Mouse (Mus musculus) lung, embryonic 15.5 days (tissue): ENCODE results near the gene Prkar2b. TPM values are rescaled to one million over a fixed set of nuclear protein-coding genes. Genes with fewer than 3 reads are reported as not detected.
A peak's percentile ranks its signal among the peaks of the same experiment; 100 is the strongest.

Experiments
- ATAC-seq: fragments of 200-750 bp; cut with Nextera tagmentation; 2 replicates; pipeline ENCODE4 v1.8.0; 2017; ENCODE audit warnings: moderate number of reproducible peaks, borderline replicate concordance; ENCODE audit not compliant: low FRiP score, low TSS enrichment; ENCODE audit errors: extremely low read depth
- H3K27ac ChIP-seq: fragments of 300-500 bp; sonication (generic); 2 replicates; pipeline ENCODE4 v1.5.1; 2015; ENCODE audit warnings: moderate library complexity, mild to moderate bottlenecking, inconsistent platforms
- H3K27me3 ChIP-seq: fragments of 300-500 bp; sonication (generic); 2 replicates; pipeline ENCODE4 v1.6.1; 2015; ENCODE audit warnings: inconsistent platforms
- H3K36me3 ChIP-seq: fragments of 300-500 bp; sonication (generic); 2 replicates; pipeline ENCODE4 v1.6.1; 2015; ENCODE audit warnings: inconsistent platforms
- H3K4me1 ChIP-seq: fragments of 300-500 bp; sonication (generic); 2 replicates; pipeline ENCODE4 v1.6.1; 2015; ENCODE audit warnings: inconsistent platforms
- H3K4me2 ChIP-seq: fragments of 300-500 bp; sonication (generic); 2 replicates; pipeline ENCODE4 v1.6.1; 2015; ENCODE audit warnings: inconsistent platforms, mild to moderate bottlenecking, moderate library complexity
- H3K4me3 ChIP-seq: fragments of 300-500 bp; sonication (generic); 2 replicates; pipeline ENCODE4 v1.5.1; 2015; ENCODE audit warnings: mild to moderate bottlenecking, inconsistent platforms
- H3K9ac ChIP-seq: fragments of 300-500 bp; sonication (generic); 2 replicates; pipeline ENCODE4 v1.6.1; 2015; ENCODE audit warnings: inconsistent platforms
- H3K9me3 ChIP-seq: fragments of 300-500 bp; sonication (generic); 2 replicates; pipeline ENCODE4 v1.6.1; 2016; ENCODE audit warnings: inconsistent platforms
- WGBS: fragments of 180-500 bp; shearing (Covaris S2); methylation state at CpG from one replicate; pipeline ENCODE4 v1.1.7; 2015; 5-methylcytosine and 5-hydroxymethylcytosine counted together
- polyA plus RNA-seq: library from polyadenylated mRNA; unstranded; fragments of >200 nt; fragmentation: Nextera tagmentation; extraction: Ambion mirVana; gene quantifications from 2 replicates; pipeline ENCODE4 v1.2.1, GENCODE M21; 2015

The Prkar2b gene
- polyA plus RNA-seq, 1 experiment from 2014 or later = 21.4 TPM

GRCm38 (mm10) chr12:32086874-32087273 lies 25.8 kb upstream of the Prkar2b start:
- no peaks in the 10 kb centered on the region for H3K4me1 ChIP-seq
- H3K4me3 ChIP-seq = no peak overlapping the region
- WGBS = 79% methylated on average over 3 of the region's 3 CpGs
- H3K36me3 ChIP-seq = no peaks in the 10 kb centered on the region
- no peak overlapping the region for H3K27ac ChIP-seq
- no peak overlapping the region for H3K9ac ChIP-seq
- H3K9me3 ChIP-seq = no peaks in the 10 kb centered on the region
- no peaks in the 10 kb centered on the region for H3K27me3 ChIP-seq
- no peak for ATAC-seq
- H3K4me2 ChIP-seq = no peak overlapping the region

- no peak overlapping the region for H3K27ac ChIP-seq
- WGBS = 74% methylated on average over 3 of the region's 3 CpGs
- no peaks in the 10 kb centered on the region for H3K27me3 ChIP-seq
- no peak for ATAC-seq
- no peaks in the 10 kb centered on the region for H3K9me3 ChIP-seq
- H3K4me2 ChIP-seq = no peak overlapping the region
- H3K4me1 ChIP-seq = no peaks in the 10 kb centered on the region
- H3K36me3 ChIP-seq = no peaks in the 10 kb centered on the region
- H3K4me3 ChIP-seq = no peak overlapping the region
- no peak overlapping the region for H3K9ac ChIP-seq
Measured at GRCm38 (mm10) chr12:32085856-32086255, 24.8 kb upstream of the Prkar2b start.

DNA sequence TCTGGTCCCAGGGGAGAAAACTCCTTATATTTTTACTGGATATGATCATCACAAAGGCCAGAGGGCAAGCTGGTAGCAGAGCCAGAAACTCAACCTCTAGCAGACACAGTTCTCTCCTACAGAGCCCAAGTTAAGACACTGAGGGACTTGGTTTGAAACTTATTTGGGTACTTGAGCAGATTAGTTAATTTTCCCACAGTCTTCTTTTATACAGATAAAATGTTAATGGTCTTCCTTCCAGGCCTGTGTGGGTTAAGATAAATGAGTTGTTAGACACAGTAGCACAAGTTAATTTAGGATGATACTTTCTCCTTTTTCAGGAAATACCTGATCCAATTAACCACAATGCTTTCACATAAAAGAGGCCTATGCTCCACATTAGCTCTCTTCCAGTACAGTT lies 24.1 kb upstream of the Prkar2b start:
- H3K4me2 ChIP-seq = no peak overlapping the region
- H3K36me3 ChIP-seq = no peaks in the 10 kb centered on the region
- H3K27ac ChIP-seq = no peak overlapping the region
- no peaks in the 10 kb centered on the region for H3K4me1 ChIP-seq
- no peak for ATAC-seq
- no peak overlapping the region for H3K4me3 ChIP-seq
- H3K27me3 ChIP-seq = no peaks in the 10 kb centered on the region
- H3K9me3 ChIP-seq = no peaks in the 10 kb centered on the region
- H3K9ac ChIP-seq = no peak overlapping the region

DNA sequence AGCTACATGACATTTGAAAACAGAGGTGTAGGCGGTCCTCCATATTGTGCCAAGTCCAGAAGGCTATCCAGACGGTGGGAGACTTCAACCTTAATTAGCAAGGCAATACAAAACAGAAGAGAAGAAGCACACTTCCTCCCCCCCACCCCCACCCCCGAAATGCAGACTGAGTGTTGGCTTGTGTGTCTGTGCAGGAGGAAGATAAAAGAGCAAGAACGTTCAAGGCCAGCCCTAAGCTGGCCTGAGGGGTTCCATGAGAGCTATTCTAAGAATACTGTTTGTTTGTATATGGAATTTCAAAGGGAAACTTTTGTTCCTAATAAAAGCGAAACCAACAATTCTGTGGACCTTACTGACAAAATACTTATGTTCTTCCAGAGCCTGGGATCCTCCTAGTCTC lies 23.5 kb upstream of the Prkar2b start:
- no peaks in the 10 kb centered on the region for H3K27me3 ChIP-seq
- H3K4me1 ChIP-seq = no peaks in the 10 kb centered on the region
- H3K9ac ChIP-seq = no peak overlapping the region
- no peak for ATAC-seq
- no peak overlapping the region for H3K4me2 ChIP-seq
- 55% methylated on average over 5 of the region's 5 CpGs for WGBS
- H3K9me3 ChIP-seq = no peaks in the 10 kb centered on the region
- no peak overlapping the region for H3K27ac ChIP-seq
- no peaks in the 10 kb centered on the region for H3K36me3 ChIP-seq
- no peak overlapping the region for H3K4me3 ChIP-seq

DNA sequence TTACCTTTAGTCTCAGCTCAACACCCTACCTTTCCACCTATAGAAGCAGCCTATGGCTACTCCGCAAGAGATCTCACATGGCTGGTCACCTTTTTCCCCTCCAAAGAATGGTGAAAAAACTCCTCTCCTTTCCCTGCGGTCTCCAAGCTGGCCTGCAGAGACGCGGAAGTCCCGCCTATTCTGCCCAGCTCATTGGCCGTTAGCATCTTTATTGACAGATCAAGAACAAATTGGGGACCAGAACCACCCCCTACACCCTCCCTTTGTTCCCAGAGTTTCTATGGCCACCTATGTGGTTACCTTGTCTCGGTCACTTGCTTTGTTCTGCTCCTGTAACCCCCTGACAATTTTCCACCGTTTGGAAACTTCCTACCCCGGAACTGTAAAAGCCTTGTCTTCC lies 19.6 kb upstream of the Prkar2b start:
- no peaks in the 10 kb centered on the region for H3K36me3 ChIP-seq
- H3K27me3 ChIP-seq = no peaks in the 10 kb centered on the region
- H3K27ac ChIP-seq = no peak overlapping the region
- no peak for ATAC-seq
- no peak overlapping the region for H3K9ac ChIP-seq
- H3K4me2 ChIP-seq = no peak overlapping the region
- H3K9me3 ChIP-seq = no peaks in the 10 kb centered on the region
- no peaks in the 10 kb centered on the region for H3K4me1 ChIP-seq
- 81% methylated on average over 9 of the region's 9 CpGs for WGBS
- no peak overlapping the region for H3K4me3 ChIP-seq

- H3K36me3 ChIP-seq = no peaks in the 10 kb centered on the region
- no peak overlapping the region for H3K4me2 ChIP-seq
- no peaks in the 10 kb centered on the region for H3K9me3 ChIP-seq
- 95% methylated on average over 6 of the region's 6 CpGs for WGBS
- no peaks in the 10 kb centered on the region for H3K4me1 ChIP-seq
- H3K27ac ChIP-seq = no peak overlapping the region
- H3K27me3 ChIP-seq = no peaks in the 10 kb centered on the region
- no peak for ATAC-seq
- no peak overlapping the region for H3K9ac ChIP-seq
- H3K4me3 ChIP-seq = no peak overlapping the region
Measured at GRCm38 (mm10) chr12:32077403-32077802, 16.3 kb upstream of the Prkar2b start.

DNA sequence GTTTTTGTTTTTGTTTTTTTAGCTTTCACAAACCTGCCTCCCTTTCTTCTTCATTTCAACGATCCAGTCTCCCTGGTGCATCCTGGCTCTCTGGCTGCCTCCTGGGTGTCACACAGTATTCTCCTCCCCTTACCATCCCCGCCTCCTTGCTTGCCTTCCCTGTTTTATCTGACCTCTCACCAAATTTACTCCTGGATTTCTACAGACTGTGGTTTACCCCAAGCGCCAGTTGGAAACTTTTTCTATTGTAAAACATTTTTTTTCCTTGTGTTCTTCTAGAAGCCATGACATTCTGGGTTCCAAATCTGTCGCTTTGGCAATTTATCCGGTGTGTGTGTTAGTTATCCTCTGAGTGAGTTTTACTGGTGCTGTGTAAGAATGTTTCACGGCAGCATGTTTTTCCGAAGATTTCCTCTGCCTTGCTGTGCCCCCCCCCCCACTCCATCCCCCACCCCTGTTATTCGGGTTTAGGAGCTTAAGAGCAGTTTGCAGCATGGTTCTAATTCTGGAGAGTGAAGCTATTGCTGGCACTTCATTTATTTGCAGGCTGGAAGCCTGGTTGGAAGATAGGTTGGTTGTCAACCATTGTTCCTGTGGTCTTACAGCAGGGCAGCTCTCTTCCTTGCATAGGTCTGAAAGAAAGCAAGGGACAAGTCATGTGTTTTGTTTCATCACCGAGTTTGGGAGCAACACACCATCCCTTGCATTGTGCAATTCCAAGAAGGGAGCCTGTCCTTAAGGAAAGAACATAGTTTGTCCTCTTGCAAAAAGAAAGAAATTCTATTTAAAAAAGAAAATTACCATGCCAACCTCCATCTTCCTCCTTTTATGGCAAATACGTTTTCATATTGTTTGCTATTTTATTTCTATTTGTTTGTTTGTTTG lies 15.0 kb upstream of the Prkar2b start:
- WGBS = 62% methylated on average over 10 of the region's 10 CpGs
- H3K36me3 ChIP-seq = no peaks in the 10 kb centered on the region
- no peak for ATAC-seq

DNA sequence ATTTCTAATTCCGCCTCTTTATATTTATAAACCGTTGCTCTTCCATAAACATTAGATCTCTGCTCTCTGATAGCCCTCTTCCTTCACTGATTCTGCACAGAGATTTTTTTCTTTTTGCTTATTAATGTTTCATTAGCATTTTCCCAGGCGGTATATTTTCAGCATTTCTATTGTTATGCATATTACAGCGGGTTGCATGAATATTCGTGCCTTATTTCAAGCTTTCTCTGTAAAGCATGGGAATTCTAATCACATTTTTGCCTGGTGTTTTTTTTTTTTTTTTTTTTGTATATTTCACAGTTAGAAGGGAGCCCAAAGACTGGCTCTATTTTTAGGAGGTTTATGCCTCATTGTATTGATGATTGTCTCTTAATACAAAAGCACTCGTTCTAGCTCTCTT lies 13.2 kb upstream of the Prkar2b start:
- Histone ChIP-seq H3K36me3 (no peaks in the 10 kb centered on the region), H3K27ac (no peak overlapping the region), H3K9ac (no peak overlapping the region), H3K4me2 (no peak overlapping the region), H3K4me3 (no peak overlapping the region), H3K4me1 (no peaks in the 10 kb centered on the region), H3K9me3 (no peaks in the 10 kb centered on the region), H3K27me3 (no peaks in the 10 kb centered on the region)
- WGBS = 70% methylated on average over 6 of the region's 6 CpGs
- no peak for ATAC-seq

More for the DNA sequence above, 15.0 kb upstream of the Prkar2b start:
- no peak overlapping the region for H3K4me2 ChIP-seq
- no peak overlapping the region for H3K9ac ChIP-seq
- no peak overlapping the region for H3K4me3 ChIP-seq
- H3K4me1 ChIP-seq = no peaks in the 10 kb centered on the region
- H3K27ac ChIP-seq = no peak overlapping the region
- no peaks in the 10 kb centered on the region for H3K27me3 ChIP-seq
- H3K9me3 ChIP-seq = no peaks in the 10 kb centered on the region

GRCm38 (mm10) chr12:32066004-32066403 lies 4.9 kb upstream of the Prkar2b start:
- 0 out of 2 replicates have a peak, but pooled peaks cover 4% of the 10 kb centered on the region for H3K4me1 ChIP-seq
- H3K27ac ChIP-seq = no peak overlapping the region
- no peaks in the 10 kb centered on the region for H3K27me3 ChIP-seq
- ATAC-seq = no peak
- no peak overlapping the region for H3K4me3 ChIP-seq
- 53% methylated on average over 5 of the region's 5 CpGs for WGBS
- H3K4me2 ChIP-seq = no peak overlapping the region
- H3K9me3 ChIP-seq = no peaks in the 10 kb centered on the region
- H3K36me3 ChIP-seq = no peaks in the 10 kb centered on the region
- H3K9ac ChIP-seq = no peak overlapping the region

- peak; percentile 79 for ATAC-seq
- WGBS = under 1% methylated on average over 64 of the region's 66 CpGs
- Histone ChIP-seq H3K36me3 (no peaks in the 10 kb centered on the region), H3K27me3 (no peaks in the 10 kb centered on the region), H3K4me1 (peaks cover 8% of the 10 kb centered on the region; the same call in 1 of the 2 replicates), H3K27ac (peak overlapping the region; percentile 89), H3K4me3 (peak overlapping the region; percentile 75), H3K4me2 (peak overlapping the region; percentile 92), H3K9ac (peak overlapping the region; percentile 65), H3K9me3 (no peaks in the 10 kb centered on the region)
Measured at GRCm38 (mm10) chr12:32060247-32061089, 628 bp downstream of the Prkar2b start.

GRCm38 (mm10) chr12:32059707-32060106 lies 1.4 kb downstream of the Prkar2b start:
- Histone ChIP-seq H3K27ac (no peak overlapping the region), H3K9ac (no peak overlapping the region), H3K4me2 (peak overlapping the region; percentile 92), H3K9me3 (no peaks in the 10 kb centered on the region), H3K36me3 (no peaks in the 10 kb centered on the region), H3K4me1 (peaks cover 8% of the 10 kb centered on the region), H3K4me3 (peak overlapping the region; percentile 75), H3K27me3 (no peaks in the 10 kb centered on the region)
- 25% methylated on average over 6 of the region's 6 CpGs for WGBS
- ATAC-seq = no peak

- Histone ChIP-seq H3K4me2 (no peak overlapping the region), H3K9me3 (no peaks in the 10 kb centered on the region), H3K4me1 (peaks cover 8% of the 10 kb centered on the region), H3K36me3 (no peaks in the 10 kb centered on the region), H3K27ac (no peak overlapping the region), H3K4me3 (no peak overlapping the region), H3K27me3 (no peaks in the 10 kb centered on the region), H3K9ac (no peak overlapping the region)
- no peak for ATAC-seq
- WGBS = 89% methylated on average over 2 of the region's 2 CpGs
Measured at GRCm38 (mm10) chr12:32059135-32059534, 2.0 kb downstream of the Prkar2b start.
